Comparison of ENCODE assay signal across 29 mouse cellular contexts in the genomic region with DNA sequence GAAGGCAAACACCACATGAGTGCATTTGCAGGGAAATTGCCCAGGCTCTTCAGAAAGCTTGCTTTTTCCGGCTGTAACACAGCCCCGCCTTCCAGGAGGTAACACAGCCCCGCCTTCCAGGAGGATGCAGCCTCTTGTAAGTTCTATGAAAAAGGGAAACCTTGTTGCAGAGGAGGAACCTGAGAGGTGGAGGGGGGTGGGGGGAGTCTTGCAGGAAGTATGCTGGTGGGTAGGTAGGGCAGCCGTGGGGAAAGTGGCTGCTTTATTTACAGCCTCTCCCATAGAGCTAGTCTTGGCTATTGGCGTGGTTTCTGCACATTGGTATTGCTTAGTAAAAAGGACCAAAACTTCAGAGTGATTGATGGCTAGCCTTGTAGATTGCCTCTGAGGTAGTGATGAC.
A peak's percentile ranks its signal among the peaks of the same experiment; 100 is the strongest.
DNase-seq lines count a peak whose midpoint lies in the region; ATAC-seq lines count a peak whose summit lies in the region.
"Had no signal": no experiment of that assay in that cellular context is flagged by ENCODE, and none has a peak within 500 bp of the region (broad histone marks: within the 10 kb centered on the region; RNA-seq: fewer than 3 reads in every experiment).

No protein-coding gene starts in this region.

- no peaks in the 10 kb centered on the region for H3K36me3 ChIP-seq in neural tube, embryonic 14.5 days (ENCODE audit: control insufficient read depth, insufficient read depth, low read length)
- H3K36me3 ChIP-seq: embryonic facial prominence, embryonic 12.5 days; heart, embryonic 12.5 days; limb, embryonic 13.5 days; midbrain, embryonic 13.5 days had no signal

- peak; percentile 19; the same call in 1 of the 2 replicates for ATAC-seq in neural tube, embryonic 14.5 days (ENCODE audit: low read depth)
- peak; percentile 45; the same call in 1 of the 2 replicates for ATAC-seq in common myeloid progenitor, adult 5-6 weeks (replicated peaks; ENCODE audit: low read depth, poor library complexity, severe bottlenecking)
- ATAC-seq: activated CD4-positive, CD25-positive, alpha-beta regulatory T cell, adult 4 months; forebrain, embryonic 14.5 days; hindbrain, postnatal 0 days; intestine, postnatal 0 days; midbrain, embryonic 13.5 days had no signal

- no peaks in the 10 kb centered on the region for H3K9me3 ChIP-seq in neural tube, embryonic 14.5 days (ENCODE audit: control insufficient read depth, low read length)
- H3K9me3 ChIP-seq: embryonic facial prominence, embryonic 12.5 days; heart, embryonic 12.5 days; limb, embryonic 13.5 days; midbrain, embryonic 13.5 days had no signal

- no peak overlapping the region for H3K4me2 ChIP-seq in neural tube, embryonic 14.5 days (ENCODE audit: low read depth, low read length)
- H3K4me2 ChIP-seq: embryonic facial prominence, embryonic 12.5 days; heart, embryonic 12.5 days; limb, embryonic 13.5 days; liver, embryonic 11.5 days; midbrain, embryonic 13.5 days had no signal

- no peak for DNase-seq in neural tube, embryonic 10.5 days (ENCODE audit: extremely low spot score, low spot score)
- peak; percentile 19 for DNase-seq in ES-CJ7 (ENCODE audit: low read depth, low spot score)
- DNase-seq in naive thymus-derived CD4-positive, alpha-beta T cell, adult 2 months (ENCODE audit: low read depth) = peak; percentile 1
- DNase-seq in lung, adult 18-20 months = no peak
- no peak for DNase-seq in adrenal gland, postnatal 25 days
- DNase-seq: adrenal gland, adult 2 months; B cell, adult 2 months; cerebellum, adult 8-10 months; cerebellum, postnatal 36 days; embryo, embryonic 11 days; gastrocnemius, postnatal 14 days; kidney, adult 9 months; kidney, postnatal 14 days; lung, postnatal 4 days; thymus, adult 18-20 months; thymus, postnatal 25 days had no signal

- no peak overlapping the region for H3K27ac ChIP-seq in neural tube, embryonic 14.5 days (ENCODE audit: low read depth, low read length)
- H3K27ac ChIP-seq: embryonic facial prominence, embryonic 12.5 days; hindbrain, postnatal 0 days; layer of hippocampus, adult 2 months; left cerebral cortex, adult 2 months; limb, embryonic 13.5 days; midbrain, embryonic 13.5 days had no signal

- H3K4me1 ChIP-seq in neural tube, embryonic 14.5 days (ENCODE audit: control insufficient read depth, insufficient read depth, low read length) = peaks cover 7% of the 10 kb centered on the region; the same call in 1 of the 2 replicates
- H3K4me1 ChIP-seq: embryonic facial prominence, embryonic 12.5 days; heart, embryonic 12.5 days had no signal

- H3K27me3 ChIP-seq in neural tube, embryonic 14.5 days (ENCODE audit: control insufficient read depth, insufficient read depth, low read length) = no peaks in the 10 kb centered on the region
- H3K27me3 ChIP-seq: embryonic facial prominence, embryonic 12.5 days; heart, embryonic 12.5 days; midbrain, embryonic 13.5 days had no signal

- WGBS in neural tube, embryonic 14.5 days = 37% methylated on average over 5 of the region's 5 CpGs

- H3K4me3 ChIP-seq in neural tube, embryonic 14.5 days (ENCODE audit: low read depth, low read length) = no peak overlapping the region
- H3K4me3 ChIP-seq: embryonic facial prominence, embryonic 12.5 days; heart, embryonic 12.5 days; layer of hippocampus, adult 2 months; left cerebral cortex, adult 2 months; limb, embryonic 13.5 days; midbrain, embryonic 13.5 days had no signal

- no peak overlapping the region for H3K9ac ChIP-seq in neural tube, embryonic 14.5 days (replicated peaks; ENCODE audit: low read depth, low read length)
- H3K9ac ChIP-seq: embryonic facial prominence, embryonic 12.5 days; heart, embryonic 12.5 days; limb, embryonic 13.5 days; midbrain, embryonic 13.5 days had no signal

Comparison
In these comparisons a context has a peak if more than half of its experiments do, and no peak if none do; other contexts are left out.
1. DNase-seq: peak in ES-CJ7 (single experiment) and naive thymus-derived CD4-positive, alpha-beta T cell, adult 2 months (single experiment); none in neural tube, embryonic 10.5 days (single experiment), lung, adult 18-20 months (0 of 2) and adrenal gland, postnatal 25 days (single experiment).